ENCODE assay signal across 8 mouse cellular contexts in genomic region chr2:28205870-28206421, GRCm38 (mm10). TPM values are rescaled to one million over a fixed set of nuclear protein-coding genes. Genes with fewer than 3 reads are reported as not detected.
A peak's percentile ranks its signal among the peaks of the same experiment; 100 is the strongest.
DNase-seq lines count a peak whose midpoint lies in the region; ATAC-seq and TF ChIP-seq lines count a peak whose summit lies in the region.

No protein-coding gene starts in this region.

- TF ChIP-seq CTCF in testis, adult 2 months (IDR thresholded peaks at IDR 0.05; ENCODE audit: control insufficient read depth, insufficient read depth, insufficient replicate concordance, low read depth, low read length): no peak
- no peak for TF ChIP-seq CTCF in heart, postnatal 0 days (IDR thresholded peaks at IDR 0.05; ENCODE audit: low read depth)

- no peaks in the 10 kb centered on the region for H3K27me3 ChIP-seq in testis, adult 2 months (ENCODE audit: control insufficient read depth, insufficient read depth, low read length)
- peaks cover 53% of the 10 kb centered on the region for H3K27me3 ChIP-seq in heart, postnatal 0 days (ENCODE audit: control insufficient read depth, insufficient read depth, low read length)
- peaks cover 42% of the 10 kb centered on the region for H3K27me3 ChIP-seq in liver, embryonic 11.5 days (replicated peaks; ENCODE audit: control insufficient read depth, insufficient read depth, low read length)
- H3K27me3 ChIP-seq in neural tube, embryonic 14.5 days (ENCODE audit: control insufficient read depth, insufficient read depth, low read length): no peaks in the 10 kb centered on the region

- no peak for TF ChIP-seq EP300 in heart, postnatal 0 days (IDR thresholded peaks at IDR 0.05; ENCODE audit: low read depth)

- 2% methylated on average over 27 of the region's 51 CpGs for WGBS in heart, postnatal 0 days
- WGBS in liver, embryonic 11.5 days: 5% methylated on average over 31 of the region's 51 CpGs
- WGBS in neural tube, embryonic 14.5 days: under 1% methylated on average over 46 of the region's 51 CpGs

- TF ChIP-seq POLR2A in testis, adult 2 months (IDR thresholded peaks at IDR 0.05; ENCODE audit: control insufficient read depth, low read depth, low read length): no peak

- no peak overlapping the region for H3K27ac ChIP-seq in testis, adult 2 months (ENCODE audit: control insufficient read depth, insufficient read depth, low read depth, low read length)
- H3K27ac ChIP-seq in heart, postnatal 0 days (ENCODE audit: low read depth): no peak overlapping the region
- H3K27ac ChIP-seq in liver, embryonic 11.5 days (ENCODE audit: low read depth, low read length): no peak overlapping the region
- H3K27ac ChIP-seq in neural tube, embryonic 14.5 days (ENCODE audit: low read depth, low read length): peak overlapping the region; percentile 66

- peak overlapping the region; percentile 75 for H3K4me3 ChIP-seq in testis, adult 2 months (ENCODE audit: control insufficient read depth, low read depth, low read length)
- H3K4me3 ChIP-seq in heart, postnatal 0 days (ENCODE audit: low read depth, low read length): peak overlapping the region; percentile 52
- H3K4me3 ChIP-seq in liver, embryonic 11.5 days (ENCODE audit: low read depth, low read length): peak overlapping the region; percentile 63
- peak overlapping the region; percentile 67 for H3K4me3 ChIP-seq in neural tube, embryonic 14.5 days (ENCODE audit: low read depth, low read length)

- no peaks in the 10 kb centered on the region for H3K9me3 ChIP-seq in heart, postnatal 0 days (replicated peaks; ENCODE audit: control insufficient read depth, low read length)
- no peaks in the 10 kb centered on the region for H3K9me3 ChIP-seq in liver, embryonic 11.5 days (ENCODE audit: control insufficient read depth, low read length)
- H3K9me3 ChIP-seq in neural tube, embryonic 14.5 days (ENCODE audit: control insufficient read depth, low read length): no peaks in the 10 kb centered on the region

- peak overlapping the region; percentile 26 for H3K9ac ChIP-seq in heart, postnatal 0 days (replicated peaks; ENCODE audit: low read depth, low read length)
- peak overlapping the region; percentile 64 for H3K9ac ChIP-seq in liver, embryonic 11.5 days (ENCODE audit: low read depth, low read length)
- H3K9ac ChIP-seq in neural tube, embryonic 14.5 days (replicated peaks; ENCODE audit: low read depth, low read length): peak overlapping the region; percentile 87

- H3K36me3 ChIP-seq in testis, adult 2 months (ENCODE audit: control insufficient read depth, insufficient read depth, low read length): no peaks in the 10 kb centered on the region
- no peaks in the 10 kb centered on the region for H3K36me3 ChIP-seq in heart, postnatal 0 days (replicated peaks; ENCODE audit: control insufficient read depth, insufficient read depth, low read length)
- no peaks in the 10 kb centered on the region for H3K36me3 ChIP-seq in liver, embryonic 11.5 days (ENCODE audit: control insufficient read depth, insufficient read depth, low read length)
- no peaks in the 10 kb centered on the region for H3K36me3 ChIP-seq in neural tube, embryonic 14.5 days (ENCODE audit: control insufficient read depth, insufficient read depth, low read length)

- peaks cover 17% of the 10 kb centered on the region for H3K4me1 ChIP-seq in testis, adult 2 months (ENCODE audit: control insufficient read depth, insufficient read depth, low read length)
- H3K4me1 ChIP-seq in heart, postnatal 0 days (ENCODE audit: control insufficient read depth, insufficient read depth): no peaks in the 10 kb centered on the region; the same call in 1 of the 2 replicates
- H3K4me1 ChIP-seq in liver, embryonic 11.5 days (replicated peaks; ENCODE audit: control insufficient read depth, insufficient read depth, low read length): peaks cover 7% of the 10 kb centered on the region; the same call in 1 of the 2 replicates
- peaks cover 39% of the 10 kb centered on the region for H3K4me1 ChIP-seq in neural tube, embryonic 14.5 days (ENCODE audit: control insufficient read depth, insufficient read depth, low read length)

- H3K4me2 ChIP-seq in heart, postnatal 0 days (ENCODE audit: low read depth, low read length): peak overlapping the region; percentile 76
- H3K4me2 ChIP-seq in liver, embryonic 11.5 days: peak overlapping the region; percentile 90
- H3K4me2 ChIP-seq in neural tube, embryonic 14.5 days (ENCODE audit: low read depth, low read length): peak overlapping the region; percentile 97

- peak; percentile 12; the same call in 1 of the 2 replicates for ATAC-seq in heart, postnatal 0 days (ENCODE audit: insufficient read depth, low read depth)
- ATAC-seq in liver, embryonic 11.5 days (replicated peaks; ENCODE audit: low FRiP score): no peak
- ATAC-seq in neural tube, embryonic 14.5 days (ENCODE audit: low read depth): peak; percentile 10; the same call in 1 of the 2 replicates

- no peak for DNase-seq in testis, postnatal 14 days (ENCODE audit: low spot score)
- DNase-seq in embryo, embryonic 10.5 days (ENCODE audit: low spot score): peak; percentile 59
- DNase-seq in heart, postnatal 0 days (ENCODE audit: low spot score): no peak
- peak; percentile 45 for DNase-seq in liver, embryonic 11.5 days (ENCODE audit: low spot score)
- no peak for DNase-seq in frontal cortex, postnatal 25 days (ENCODE audit: low spot score in 2 of 2)
- no peak for DNase-seq in spleen, adult 12 weeks (ENCODE audit: low spot score)

RNA-seq across cellular contexts. Expression of gene Olfm1, which starts 13.2 kb away (rescaled TPM):
- 2.1 and 4.8 TPM in 2 replicates for polyA plus RNA-seq in testis, adult 2 months (2012; rRNA removed)
- 4.7 and 6.1 TPM in 2 replicates for total RNA-seq in heart, postnatal 0 days (2014; rRNA removed; ENCODE audit: low replicate concordance)
- polyA plus RNA-seq in heart, postnatal 0 days (2015; fragmentation: Nextera tagmentation; extraction: Ambion mirVana): 4.0 and 5.7 TPM in 2 replicates
- 8.8 and 9.4 TPM in 2 replicates for polyA plus RNA-seq in liver, embryonic 11.5 days (2014; fragmentation: Nextera tagmentation; extraction: Ambion mirVana)
- polyA plus RNA-seq in neural tube, embryonic 14.5 days (2014; fragmentation: Nextera tagmentation; extraction: Ambion mirVana): 356 and 369 TPM in 2 replicates

Comparison
In these comparisons a context has a peak if more than half of its experiments do, and no peak if none do; other contexts are left out.
1. DNase-seq: peak in embryo, embryonic 10.5 days (single experiment) and liver, embryonic 11.5 days (single experiment); none in testis, postnatal 14 days (single experiment), heart, postnatal 0 days (single experiment), frontal cortex, postnatal 25 days (0 of 2) and spleen, adult 12 weeks (single experiment).
2. H3K9ac ChIP-seq: peak in every context shown above with its lines; median percentile 87 in neural tube, embryonic 14.5 days; 64 in liver, embryonic 11.5 days; 26 in heart, postnatal 0 days.
3. RNA of gene Olfm1, which starts 13.2 kb away (polyA plus RNA-seq): 356 to 369 TPM in neural tube, embryonic 14.5 days; 8.8 to 9.4 TPM in liver, embryonic 11.5 days, 4.0 to 5.7 TPM in heart, postnatal 0 days and 2.1 to 4.8 TPM in testis, adult 2 months; every median in the first group is over 10 times any median in the second.
4. Peak in every context shown above with its lines, with median percentiles within 50 percentile points of each other: H3K4me3 ChIP-seq and H3K4me2 ChIP-seq.